Mouse (Mus musculus) hindbrain, postnatal 0 days (tissue): ENCODE measurements at regions not wholly inside any gene's neighbourhood (a gene's known extent, or its start where the extent isn't known, plus 50 kb on each side); places are given as distances from the start of the nearest gene placed in this dataset.
A peak's percentile ranks its signal among the peaks of the same experiment; 100 is the strongest.

Experiments used
- ATAC-seq: fragments of 200-750 bp; cut with Nextera tagmentation; 2 replicates; pipeline ENCODE4 v1.8.0; 2017; ENCODE audit warnings: mild to moderate bottlenecking, moderate TSS enrichment, moderate library complexity
- DNase-seq: peaks from one replicate; pipeline ENCODE4 v3.0.0-alpha.2; 2015; ENCODE audit warnings: low spot score
- H3K27ac ChIP-seq: fragments of 300-500 bp; sonication (generic); 2 replicates; pipeline ENCODE4 v1.5.1; 2014; ENCODE audit warnings: mild to moderate bottlenecking
- H3K27me3 ChIP-seq: fragments of 300-500 bp; sonication (generic); 2 replicates; pipeline ENCODE4 v1.6.1; 2014; ENCODE audit warnings: low read length, mixed read lengths; ENCODE audit not compliant: insufficient read depth
- H3K36me3 ChIP-seq: fragments of 300-500 bp; sonication (generic); 2 replicates; pipeline ENCODE4 v1.6.1; 2014; ENCODE audit warnings: low read length, mixed read lengths; ENCODE audit not compliant: insufficient read depth
- H3K4me1 ChIP-seq: fragments of 300-500 bp; sonication (generic); 2 replicates; pipeline ENCODE4 v1.6.1; 2014; ENCODE audit warnings: antibody characterized with exemption, low read length, mixed read lengths; ENCODE audit not compliant: insufficient read depth
- H3K4me2 ChIP-seq: fragments of 300-500 bp; sonication (generic); 2 replicates; pipeline ENCODE4 v1.6.1; 2014; ENCODE audit warnings: low read depth, mild to moderate bottlenecking, low read length, moderate library complexity, mixed read lengths
- H3K4me3 ChIP-seq: fragments of 300-500 bp; sonication (generic); 2 replicates; pipeline ENCODE4 v1.5.1; 2014; ENCODE audit warnings: low read length
- H3K9ac ChIP-seq: fragments of 300-500 bp; sonication (generic); replicated peaks from 2 replicates; pipeline ENCODE4 v1.6.1; 2014; ENCODE audit warnings: mild to moderate bottlenecking, low read length, moderate library complexity, mixed read lengths
- H3K9me3 ChIP-seq: fragments of 300-500 bp; sonication (generic); 2 replicates; pipeline ENCODE4 v1.6.1; 2016; ENCODE audit warnings: low read length, mixed read lengths
- CTCF ChIP-seq: IDR thresholded peaks from 2 replicates; pipeline ENCODE4 v1.5.1; 2016; ENCODE audit warnings: antibody characterized with exemption, control low read depth, low read depth
- WGBS: fragments of 180-500 bp; shearing (Covaris S2); extraction: QIAGEN DNeasy Blood & Tissue Kit; methylation state at CpG from one replicate; pipeline ENCODE4 v1.1.7; 2014; 5-methylcytosine and 5-hydroxymethylcytosine counted together

GRCm38 (mm10) chr8:12137913-12138312 lies 140.7 kb upstream of the A230072I06Rik start:
- no peak overlapping the region for H3K27ac ChIP-seq
- ATAC-seq: 0 out of 2 replicates have a peak, but pooled peaks have one; percentile 55
- no peak overlapping the region for H3K4me3 ChIP-seq
- H3K4me1 ChIP-seq: no peaks in the 10 kb centered on the region
- H3K9me3 ChIP-seq: no peaks in the 10 kb centered on the region
- no peaks in the 10 kb centered on the region for H3K36me3 ChIP-seq
- WGBS: 38% methylated on average over 8 of the region's 8 CpGs
- H3K27me3 ChIP-seq: peaks cover 4% of the 10 kb centered on the region; the same call in 1 of the 2 replicates
- TF ChIP-seq CTCF: no peak
- H3K4me2 ChIP-seq: no peak overlapping the region
- no peak overlapping the region for H3K9ac ChIP-seq
- DNase-seq: peak; percentile 57

DNA sequence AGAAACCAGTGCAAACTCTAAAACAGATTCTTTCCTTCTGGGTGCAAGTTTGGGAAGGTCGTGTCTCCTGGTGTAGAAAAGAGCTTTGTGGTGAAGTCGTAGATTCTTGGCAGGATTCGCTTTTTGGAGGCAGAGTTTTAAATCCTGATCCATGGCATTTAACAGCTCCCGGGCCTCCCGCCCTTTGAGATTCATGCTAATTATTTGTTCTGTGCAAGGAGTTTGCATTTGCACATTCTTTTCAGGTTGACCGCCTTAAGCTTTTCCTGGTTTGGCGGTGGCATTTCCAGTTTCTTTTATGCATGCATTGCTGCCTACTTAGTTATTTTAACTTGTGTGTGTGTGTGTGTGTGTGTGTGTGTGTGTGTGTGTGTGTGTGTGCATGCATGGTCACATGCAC lies 126.9 kb upstream of the A230072I06Rik start:
- Histone ChIP-seq H3K27ac (no peak overlapping the region), H3K4me1 (no peaks in the 10 kb centered on the region), H3K27me3 (no peaks in the 10 kb centered on the region), H3K4me3 (no peak overlapping the region), H3K4me2 (no peak overlapping the region), H3K9ac (no peak overlapping the region), H3K9me3 (no peaks in the 10 kb centered on the region), H3K36me3 (no peaks in the 10 kb centered on the region)
- no peak for TF ChIP-seq CTCF
- WGBS: 34% methylated on average over 7 of the region's 7 CpGs
- ATAC-seq (no peak), DNase-seq (no peak)

GRCm38 (mm10) chr8:12152825-12153224 lies 125.8 kb upstream of the A230072I06Rik start:
- no peak for DNase-seq
- no peak for ATAC-seq
- Histone ChIP-seq H3K36me3 (no peaks in the 10 kb centered on the region), H3K9me3 (no peaks in the 10 kb centered on the region), H3K4me1 (no peaks in the 10 kb centered on the region), H3K4me2 (no peak overlapping the region), H3K9ac (no peak overlapping the region), H3K27ac (no peak overlapping the region), H3K27me3 (no peaks in the 10 kb centered on the region), H3K4me3 (no peak overlapping the region)
- WGBS: 77% methylated on average over 9 of the region's 9 CpGs
- TF ChIP-seq CTCF: no peak

- no peak for TF ChIP-seq CTCF
- WGBS: 75% methylated on average over 1 of the region's 1 CpGs
These were observed 121.7 kb upstream of the A230072I06Rik start for GRCm38 (mm10) chr8:12156893-12157292.

DNA sequence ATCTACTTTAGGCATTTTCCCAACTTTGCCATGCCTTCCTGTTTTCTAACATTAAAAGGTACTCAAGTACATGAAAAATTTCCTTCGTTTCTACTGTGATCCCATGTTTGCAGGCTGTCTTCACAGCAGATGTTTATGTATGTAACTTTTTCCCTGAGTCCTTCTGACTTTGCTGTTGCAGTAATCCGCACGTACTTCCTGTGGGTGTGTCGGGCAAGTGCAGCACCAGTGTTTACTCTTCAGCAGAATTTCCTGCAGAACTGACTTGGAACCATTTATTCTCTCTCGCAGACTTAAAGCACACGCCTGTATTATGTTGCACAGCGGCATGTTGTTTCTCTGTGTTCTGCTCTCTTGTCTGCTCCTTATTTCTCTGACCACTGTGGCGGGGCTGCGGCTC lies 120.4 kb upstream of the A230072I06Rik start:
- Histone ChIP-seq H3K9me3 (no peaks in the 10 kb centered on the region), H3K27ac (no peak overlapping the region), H3K4me1 (no peaks in the 10 kb centered on the region), H3K36me3 (no peaks in the 10 kb centered on the region), H3K4me3 (no peak overlapping the region), H3K9ac (no peak overlapping the region), H3K4me2 (no peak overlapping the region), H3K27me3 (peaks cover 9% of the 10 kb centered on the region; the same call in 1 of the 2 replicates)
- no peak for ATAC-seq
- DNase-seq: no peak
- 89% methylated on average over 9 of the region's 9 CpGs for WGBS
- TF ChIP-seq CTCF: no peak

More at GRCm38 (mm10) chr8:12156893-12157292, 121.7 kb upstream of the A230072I06Rik start:
- Histone ChIP-seq H3K36me3 (no peaks in the 10 kb centered on the region), H3K9ac (no peak overlapping the region), H3K4me1 (no peaks in the 10 kb centered on the region), H3K4me3 (no peak overlapping the region), H3K27me3 (0 out of 2 replicates have a peak, but pooled peaks cover 5% of the 10 kb centered on the region), H3K4me2 (no peak overlapping the region), H3K27ac (no peak overlapping the region), H3K9me3 (no peaks in the 10 kb centered on the region)
- DNase-seq (no peak), ATAC-seq (no peak)

- Histone ChIP-seq H3K4me1 (no peaks in the 10 kb centered on the region), H3K9ac (no peak overlapping the region), H3K4me2 (peak overlapping the region; percentile 46), H3K4me3 (peak overlapping the region; percentile 1; the same call in 1 of the 2 replicates), H3K27ac (no peak overlapping the region), H3K27me3 (peaks cover 9% of the 10 kb centered on the region; the same call in 1 of the 2 replicates), H3K9me3 (no peaks in the 10 kb centered on the region), H3K36me3 (no peaks in the 10 kb centered on the region)
- DNase-seq (peak; percentile 37), ATAC-seq (no peak)
- TF ChIP-seq CTCF: no peak
- WGBS: 12% methylated on average over 22 of the region's 22 CpGs
These were observed 115.5 kb upstream of the A230072I06Rik start for GRCm38 (mm10) chr8:12162921-12163705.
